Mouse (Mus musculus): ENCODE data around the gene Zfp706. TPM values are rescaled to one million over a fixed set of nuclear protein-coding genes. Genes with fewer than 3 reads are reported as not detected.

The Zfp706 gene
- polyA plus RNA-seq, 1 experiment from 2014 or later = 501 TPM

GRCm38 (mm10) chr15:36987211-36987877 lies 20.2 kb downstream of the Zfp706 start:
- Histone ChIP-seq H3K4me1 (ENCODE audit: control insufficient read depth, insufficient read depth, low read length) (no peaks in the 10 kb centered on the region), H3K9ac (ENCODE audit: low read depth, low read length) (no peak overlapping the region; the same call in 1 of the 2 replicates), H3K27me3 (ENCODE audit: control insufficient read depth, insufficient read depth, low read depth, low read length) (no peaks in the 10 kb centered on the region), H3K27ac (ENCODE audit: low read length) (no peak overlapping the region), H3K9me3 (replicated peaks; ENCODE audit: control insufficient read depth, low read length, poor library complexity, severe bottlenecking) (no peaks in the 10 kb centered on the region), H3K4me3 (ENCODE audit: low read depth, low read length) (no peak overlapping the region), H3K4me2 (ENCODE audit: low read length) (no peak overlapping the region), H3K36me3 (ENCODE audit: control insufficient read depth, insufficient read depth, low read length) (no peaks in the 10 kb centered on the region)
- 63% methylated on average over 6 of the region's 6 CpGs for WGBS
- no peak for ATAC-seq

GRCm38 (mm10) chr15:36985567-36985925 lies 22.0 kb downstream of the Zfp706 start:
- 78% methylated on average over 6 of the region's 6 CpGs for WGBS
- Histone ChIP-seq H3K27me3 (ENCODE audit: control insufficient read depth, insufficient read depth, low read depth, low read length) (no peaks in the 10 kb centered on the region), H3K4me2 (ENCODE audit: low read length) (no peak overlapping the region), H3K36me3 (ENCODE audit: control insufficient read depth, insufficient read depth, low read length) (no peaks in the 10 kb centered on the region), H3K4me3 (ENCODE audit: low read depth, low read length) (no peak overlapping the region), H3K9ac (ENCODE audit: low read depth, low read length) (no peak overlapping the region), H3K27ac (ENCODE audit: low read length) (no peak overlapping the region), H3K4me1 (ENCODE audit: control insufficient read depth, insufficient read depth, low read length) (no peaks in the 10 kb centered on the region), H3K9me3 (replicated peaks; ENCODE audit: control insufficient read depth, low read length, poor library complexity, severe bottlenecking) (no peaks in the 10 kb centered on the region)
- ATAC-seq = no peak

- no peak overlapping the region for H3K9ac ChIP-seq (ENCODE audit: low read depth, low read length)
- H3K9me3 ChIP-seq (replicated peaks; ENCODE audit: control insufficient read depth, low read length, poor library complexity, severe bottlenecking) = no peaks in the 10 kb centered on the region
- H3K4me3 ChIP-seq (ENCODE audit: low read depth, low read length) = no peak overlapping the region
- no peak for ATAC-seq
- no peaks in the 10 kb centered on the region for H3K36me3 ChIP-seq (ENCODE audit: control insufficient read depth, insufficient read depth, low read length)
- H3K4me1 ChIP-seq (ENCODE audit: control insufficient read depth, insufficient read depth, low read length) = peaks cover 5% of the 10 kb centered on the region; the same call in 1 of the 2 replicates
- H3K4me2 ChIP-seq (ENCODE audit: low read length) = no peak overlapping the region
- WGBS = 88% methylated on average over 1 of the region's 1 CpGs
- no peak overlapping the region for H3K27ac ChIP-seq (ENCODE audit: low read length)
- no peaks in the 10 kb centered on the region for H3K27me3 ChIP-seq (ENCODE audit: control insufficient read depth, insufficient read depth, low read depth, low read length)
These were observed 22.5 kb downstream of the Zfp706 start for GRCm38 (mm10) chr15:36984921-36985566.

- H3K4me1 ChIP-seq (ENCODE audit: control insufficient read depth, insufficient read depth, low read length) = peaks cover 9% of the 10 kb centered on the region; the same call in 1 of the 2 replicates
- no peaks in the 10 kb centered on the region for H3K36me3 ChIP-seq (ENCODE audit: control insufficient read depth, insufficient read depth, low read length)
- WGBS = 62% methylated on average over 3 of the region's 3 CpGs
- H3K9ac ChIP-seq (ENCODE audit: low read depth, low read length) = no peak overlapping the region
- H3K4me3 ChIP-seq (ENCODE audit: low read depth, low read length) = no peak overlapping the region
- no peaks in the 10 kb centered on the region for H3K27me3 ChIP-seq (ENCODE audit: control insufficient read depth, insufficient read depth, low read depth, low read length)
- no peak for ATAC-seq
- no peak overlapping the region for H3K27ac ChIP-seq (ENCODE audit: low read length)
- no peak overlapping the region for H3K4me2 ChIP-seq (ENCODE audit: low read length)
- H3K9me3 ChIP-seq (replicated peaks; ENCODE audit: control insufficient read depth, low read length, poor library complexity, severe bottlenecking) = no peaks in the 10 kb centered on the region
These were observed 24.1 kb downstream of the Zfp706 start for GRCm38 (mm10) chr15:36983455-36983854.

- Histone ChIP-seq H3K27ac (ENCODE audit: low read length) (peak overlapping the region; percentile 80), H3K4me2 (ENCODE audit: low read length) (peak overlapping the region; percentile 62), H3K4me3 (ENCODE audit: low read depth, low read length) (peak overlapping the region; percentile 39), H3K4me1 (ENCODE audit: control insufficient read depth, insufficient read depth, low read length) (peaks cover 9% of the 10 kb centered on the region; the same call in 1 of the 2 replicates), H3K9ac (ENCODE audit: low read depth, low read length) (peak overlapping the region; percentile 58; the same call in 1 of the 2 replicates), H3K27me3 (ENCODE audit: control insufficient read depth, insufficient read depth, low read depth, low read length) (no peaks in the 10 kb centered on the region), H3K9me3 (replicated peaks; ENCODE audit: control insufficient read depth, low read length, poor library complexity, severe bottlenecking) (no peaks in the 10 kb centered on the region), H3K36me3 (ENCODE audit: control insufficient read depth, insufficient read depth, low read length) (no peaks in the 10 kb centered on the region)
- WGBS = 45% methylated on average over 8 of the region's 8 CpGs
- ATAC-seq = peak; percentile 60
These were observed 27.3 kb downstream of the Zfp706 start for GRCm38 (mm10) chr15:36980238-36980637.

GRCm38 (mm10) chr15:36979488-36980201 lies 27.9 kb downstream of the Zfp706 start:
- Histone ChIP-seq H3K4me2 (ENCODE audit: low read length) (peak overlapping the region; percentile 62), H3K9ac (ENCODE audit: low read depth, low read length) (peak overlapping the region; percentile 58), H3K4me1 (ENCODE audit: control insufficient read depth, insufficient read depth, low read length) (peaks cover 9% of the 10 kb centered on the region; the same call in 1 of the 2 replicates), H3K27ac (ENCODE audit: low read length) (peak overlapping the region; percentile 80), H3K4me3 (ENCODE audit: low read depth, low read length) (peak overlapping the region; percentile 39), H3K36me3 (ENCODE audit: control insufficient read depth, insufficient read depth, low read length) (no peaks in the 10 kb centered on the region), H3K27me3 (ENCODE audit: control insufficient read depth, insufficient read depth, low read depth, low read length) (no peaks in the 10 kb centered on the region), H3K9me3 (replicated peaks; ENCODE audit: control insufficient read depth, low read length, poor library complexity, severe bottlenecking) (no peaks in the 10 kb centered on the region)
- 2% methylated on average over 20 of the region's 20 CpGs for WGBS
- ATAC-seq = peak; percentile 90

GRCm38 (mm10) chr15:36979159-36979487 lies 28.4 kb downstream of the Zfp706 start:
- WGBS = 14% methylated on average over 5 of the region's 5 CpGs
- Histone ChIP-seq H3K4me1 (ENCODE audit: control insufficient read depth, insufficient read depth, low read length) (peaks cover 9% of the 10 kb centered on the region; the same call in 1 of the 2 replicates), H3K9me3 (replicated peaks; ENCODE audit: control insufficient read depth, low read length, poor library complexity, severe bottlenecking) (no peaks in the 10 kb centered on the region), H3K4me3 (ENCODE audit: low read depth, low read length) (peak overlapping the region; percentile 39), H3K27ac (ENCODE audit: low read length) (peak overlapping the region; percentile 80), H3K27me3 (ENCODE audit: control insufficient read depth, insufficient read depth, low read depth, low read length) (no peaks in the 10 kb centered on the region), H3K4me2 (ENCODE audit: low read length) (peak overlapping the region; percentile 62), H3K36me3 (ENCODE audit: control insufficient read depth, insufficient read depth, low read length) (no peaks in the 10 kb centered on the region), H3K9ac (ENCODE audit: low read depth, low read length) (peak overlapping the region; percentile 58)
- peak; percentile 43 for ATAC-seq

GRCm38 (mm10) chr15:36977823-36978222 lies 29.8 kb downstream of the Zfp706 start:
- Histone ChIP-seq H3K9me3 (replicated peaks; ENCODE audit: control insufficient read depth, low read length, poor library complexity, severe bottlenecking) (no peaks in the 10 kb centered on the region), H3K4me3 (ENCODE audit: low read depth, low read length) (no peak overlapping the region), H3K4me2 (ENCODE audit: low read length) (no peak overlapping the region), H3K9ac (ENCODE audit: low read depth, low read length) (no peak overlapping the region), H3K27me3 (ENCODE audit: control insufficient read depth, insufficient read depth, low read depth, low read length) (no peaks in the 10 kb centered on the region), H3K27ac (ENCODE audit: low read length) (no peak overlapping the region), H3K36me3 (ENCODE audit: control insufficient read depth, insufficient read depth, low read length) (no peaks in the 10 kb centered on the region), H3K4me1 (ENCODE audit: control insufficient read depth, insufficient read depth, low read length) (peaks cover 9% of the 10 kb centered on the region; the same call in 1 of the 2 replicates)
- no peak for ATAC-seq
- WGBS = 84% methylated on average over 8 of the region's 8 CpGs

- Histone ChIP-seq H3K9me3 (replicated peaks; ENCODE audit: control insufficient read depth, low read length, poor library complexity, severe bottlenecking) (no peaks in the 10 kb centered on the region), H3K27me3 (ENCODE audit: control insufficient read depth, insufficient read depth, low read depth, low read length) (no peaks in the 10 kb centered on the region), H3K4me3 (ENCODE audit: low read depth, low read length) (no peak overlapping the region), H3K4me2 (ENCODE audit: low read length) (no peak overlapping the region), H3K9ac (ENCODE audit: low read depth, low read length) (no peak overlapping the region), H3K4me1 (ENCODE audit: control insufficient read depth, insufficient read depth, low read length) (peaks cover 9% of the 10 kb centered on the region; the same call in 1 of the 2 replicates), H3K36me3 (ENCODE audit: control insufficient read depth, insufficient read depth, low read length) (no peaks in the 10 kb centered on the region), H3K27ac (ENCODE audit: low read length) (no peak overlapping the region)
- 89% methylated on average over 5 of the region's 5 CpGs for WGBS
- ATAC-seq = no peak
These were observed 31.9 kb downstream of the Zfp706 start for GRCm38 (mm10) chr15:36975690-36976089.

All from midbrain, embryonic 16.5 days (tissue).